Mouse (Mus musculus) testis, adult 2 months (tissue): ENCODE measurements around the gene D330020A13Rik.

Experiments
- CTCF ChIP-seq: fragments of 200-500 bp; IDR thresholded peaks from 2 replicates; pipeline ENCODE4 v1.5.1; 2012; ENCODE audit warnings: low read depth, mild to moderate bottlenecking, inconsistent platforms, low read length, moderate library complexity; ENCODE audit not compliant: control insufficient read depth, insufficient read depth, insufficient replicate concordance
- POLR2A ChIP-seq: fragments of 200-500 bp; IDR thresholded peaks from 2 replicates; pipeline ENCODE4 v1.6.1; 2012; ENCODE audit warnings: low read depth, mild to moderate bottlenecking, inconsistent platforms, low read length, moderate library complexity; ENCODE audit not compliant: control insufficient read depth

- TF ChIP-seq CTCF (no peak), POLR2A (no peak)
Observed at GRCm38 (mm10) chr6:120255701-120256100, 38.5 kb upstream of the D330020A13Rik start.
